In the genomic region with DNA sequence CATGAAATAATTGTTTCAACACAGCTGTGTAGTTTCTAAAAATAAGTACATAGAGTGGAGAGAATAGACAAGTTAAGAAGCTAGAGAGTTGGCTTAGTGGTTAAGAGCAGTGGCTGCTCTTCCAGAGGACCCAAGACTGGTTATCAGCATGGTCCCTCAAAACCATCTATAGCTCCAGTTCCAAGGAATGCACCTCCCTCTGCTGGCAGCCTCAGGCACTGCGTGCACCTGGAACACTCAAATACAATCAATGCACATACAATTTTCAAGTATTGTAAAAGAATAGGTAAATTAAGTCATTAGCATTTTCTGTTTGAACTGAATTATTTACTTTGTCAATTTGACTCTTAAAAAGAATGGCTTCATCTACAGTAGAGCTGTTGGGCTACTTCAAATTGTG, we compare ENCODE assay signal across 8 mouse cellular contexts.
DNase-seq lines count a peak whose midpoint lies in the region; ATAC-seq and TF ChIP-seq lines count a peak whose summit lies in the region.
"Had no signal": no experiment of that assay in that cellular context is flagged by ENCODE, and none has a peak within 500 bp of the region (broad histone marks: within the 10 kb centered on the region; RNA-seq: fewer than 3 reads in every experiment).

No protein-coding gene starts in this region.

- TF ChIP-seq POLR2A in lung, adult 2 months (IDR thresholded peaks at IDR 0.05; ENCODE audit: borderline replicate concordance, extremely low read depth, low read depth, low read length), result no peak

- WGBS in lung, adult 2 months, result 93% methylated on average over 1 of the region's 1 CpGs

- peak; percentile 88 for TF ChIP-seq CTCF in lung, adult 2 months (IDR thresholded peaks at IDR 0.05; ENCODE audit: insufficient read depth, low read length)

- H3K4me1 ChIP-seq in lung, adult 2 months (ENCODE audit: control insufficient read depth, insufficient read depth, low read length), result peaks cover 13% of the 10 kb centered on the region

- no peak overlapping the region for H3K4me3 ChIP-seq in lung, adult 2 months (replicated peaks; ENCODE audit: extremely low read depth, low read depth, low read length)
- H3K4me3 ChIP-seq: lung, embryonic 15.5 days had no signal

- intact Hi-C loops in left cerebral cortex, postnatal 4 days (cut with DNase I), result no loop called here
- intact Hi-C loops in left cerebral cortex, postnatal 36 days (cut with DNase I), result loop anchor here (5.0 kb wide), 1 partner anchor 40 kb away; no protein-coding TSS in a partner anchor

- ATAC-seq in monocyte, adult 5-6 weeks (replicated peaks; ENCODE audit: insufficient number of reproducible peaks, low FRiP score, low TSS enrichment, poor library complexity, severe bottlenecking), result no peak

- peak; percentile 50 for DNase-seq in left cerebral cortex, postnatal 4 days
- DNase-seq in left cerebral cortex, postnatal 36 days (ENCODE audit: low spot score in 2 of 2), result no peak
- peak; percentile 30 for DNase-seq in MN1 (ENCODE audit: low spot score)
- DNase-seq in c-Kit-positive CD71-positive TER-119-positive erythroid progenitor cells, embryonic 14.5 days (ENCODE audit: low spot score), result peak; percentile 37
- peak; percentile 54 for DNase-seq in lung, adult 2 months
- peak; percentile 83 for DNase-seq in thymus, postnatal 4 days

Comparison
In these comparisons a context has a peak if more than half of its experiments do, and no peak if none do; other contexts are left out.
1. DNase-seq: peak in left cerebral cortex, postnatal 4 days (single experiment), MN1 (single experiment), c-Kit-positive CD71-positive TER-119-positive erythroid progenitor cells, embryonic 14.5 days (single experiment), lung, adult 2 months (single experiment) and thymus, postnatal 4 days (single experiment); none in left cerebral cortex, postnatal 36 days (0 of 2).